Mouse (Mus musculus) small intestine, adult 2 months (tissue): ENCODE measurements around the gene Ier2.
"Not testable (repeated sequence)": the region's sequence is repeated elsewhere in the genome, so short reads cannot be mapped to it uniquely, and the experiment has no call there.

Experiments used
- CTCF ChIP-seq: fragments of 200-500 bp; IDR thresholded peaks from 2 replicates; pipeline ENCODE4 v1.5.1; 2012; ENCODE audit warnings: low read depth, mild to moderate bottlenecking, control low read depth, inconsistent platforms, low read length, moderate library complexity, mixed read lengths; ENCODE audit not compliant: insufficient replicate concordance, insufficient read length; ENCODE audit errors: extremely low read depth
- POLR2A ChIP-seq: fragments of 200-500 bp; IDR thresholded peaks from 2 replicates; pipeline ENCODE4 v1.6.1; 2012; ENCODE audit warnings: low read depth, mild to moderate bottlenecking, control low read depth, inconsistent platforms, low read length, moderate library complexity

GRCm38 (mm10) chr8:84670295-84671006 lies 7.8 kb upstream of the Ier2 start:
- TF ChIP-seq POLR2A, CTCF: not testable (repeated sequence)
